Mouse (Mus musculus) kidney, adult 2 months (tissue): ENCODE data around the gene Klhl23. TPM values are rescaled to one million over a fixed set of nuclear protein-coding genes. Genes with fewer than 3 reads are reported as not detected.
"Not testable (repeated sequence)": the region's sequence is repeated elsewhere in the genome, so short reads cannot be mapped to it uniquely, and the experiment has no call there.

Experiments used
- DNase-seq: peaks from one replicate; pipeline ENCODE4 v3.0.0; 2021
- H3K27ac ChIP-seq: fragments of 200-500 bp; 2 replicates; pipeline ENCODE4 v1.5.1; 2012; ENCODE audit warnings: low read depth, low read length, control low read depth, inconsistent platforms; ENCODE audit not compliant: insufficient read depth
- H3K27me3 ChIP-seq: fragments of 200-500 bp; replicated peaks from 2 replicates; pipeline ENCODE4 v1.6.1; 2012; ENCODE audit warnings: mild to moderate bottlenecking, moderate library complexity, low read length, inconsistent platforms; ENCODE audit not compliant: control insufficient read depth, insufficient read depth
- H3K36me3 ChIP-seq: fragments of 200-500 bp; 2 replicates; pipeline ENCODE4 v1.6.1; 2012; ENCODE audit warnings: mild to moderate bottlenecking, moderate library complexity, low read length, inconsistent platforms; ENCODE audit not compliant: control insufficient read depth, insufficient read depth
- H3K4me1 ChIP-seq: fragments of 200-500 bp; 2 replicates; pipeline ENCODE4 v1.6.1; 2011; ENCODE audit warnings: low read length; ENCODE audit not compliant: control insufficient read depth, insufficient read depth
- H3K4me3 ChIP-seq: fragments of 200-500 bp; 2 replicates; pipeline ENCODE4 v1.5.1; 2011; ENCODE audit warnings: mild to moderate bottlenecking, low read depth, low read length, control low read depth; ENCODE audit not compliant: insufficient read depth
- CTCF ChIP-seq: fragments of 200-500 bp; conservative IDR thresholded peaks from 2 replicates; pipeline ENCODE4 v1.5.1; 2011; ENCODE audit warnings: low read depth, mild to moderate bottlenecking, control low read depth, low read length, moderate library complexity, mixed read lengths; ENCODE audit not compliant: insufficient read depth, insufficient read length
- POLR2A ChIP-seq: fragments of 200-500 bp; IDR thresholded peaks from one replicate; pipeline ENCODE4 v1.6.1; 2011; ENCODE audit warnings: low read depth, low read length, control low read depth
- WGBS: fragments of 180-500 bp; shearing (Covaris S2); methylation state at CpG from one replicate; pipeline ENCODE4 v1.1.7; 2018; 5-methylcytosine and 5-hydroxymethylcytosine counted together
- polyA plus RNA-seq: library from polyadenylated mRNA; depleted of rRNA; stranded (reverse); fragments of >200 nt; gene quantifications from 2 replicates; pipeline ENCODE4 v1.2.3, GENCODE M21; 2012

The Klhl23 gene
- polyA plus RNA-seq, 1 experiment, result 1.1 TPM

DNA sequence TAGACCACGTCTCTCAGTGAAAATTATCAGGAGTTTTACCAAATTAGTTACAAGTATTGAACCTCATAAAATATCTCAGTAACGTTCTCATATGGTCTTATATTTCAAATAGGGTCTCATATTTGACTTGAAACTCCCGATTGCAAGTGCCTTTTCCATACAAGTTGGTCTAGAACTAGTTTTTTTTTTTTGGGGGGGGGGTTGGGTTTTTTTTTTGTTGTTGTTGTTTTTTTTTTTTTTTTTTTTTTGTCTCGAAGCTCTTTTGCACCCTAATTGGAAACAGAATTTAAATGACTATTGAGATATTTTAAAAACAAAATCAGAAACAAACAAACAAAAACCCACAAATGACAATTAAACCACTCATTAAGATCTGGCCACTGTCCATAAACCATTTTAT lies 31.0 kb upstream of the Klhl23 start:
- TF ChIP-seq POLR2A, result no peak
- TF ChIP-seq CTCF, result no peak
- Histone ChIP-seq H3K36me3 (peaks cover 6% of the 10 kb centered on the region), H3K27ac (no peak overlapping the region), H3K4me1 (peaks cover 2% of the 10 kb centered on the region; the same call in 1 of the 2 replicates), H3K4me3 (no peak overlapping the region), H3K27me3 (no peaks in the 10 kb centered on the region)
- DNase-seq, result no peak
- 69% methylated on average over 4 of the region's 4 CpGs for WGBS

DNA sequence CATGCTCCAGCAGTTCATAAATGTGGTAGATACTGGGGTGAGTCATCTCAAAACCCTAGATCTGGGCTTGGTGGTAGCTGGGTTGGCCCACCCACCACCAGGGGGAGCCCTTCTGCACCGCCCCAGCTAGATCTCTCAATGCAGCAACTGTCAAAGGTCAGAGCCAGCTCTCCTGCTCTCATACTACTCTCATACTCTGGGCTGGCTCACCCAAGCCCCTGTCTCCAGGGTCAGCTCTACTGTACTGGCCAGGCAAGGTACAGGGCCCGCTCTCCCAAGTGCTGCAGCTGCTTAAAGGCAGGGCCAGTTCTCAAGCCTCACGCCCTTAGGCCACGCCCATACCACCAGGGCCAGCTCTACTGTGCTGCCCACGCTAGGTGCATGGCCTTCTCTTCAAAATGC lies 18.8 kb upstream of the Klhl23 start:
- no peaks in the 10 kb centered on the region for H3K4me1 ChIP-seq
- 68% methylated on average over 5 of the region's 5 CpGs for WGBS
- H3K27me3 ChIP-seq, result no peaks in the 10 kb centered on the region
- peak; percentile 74 for DNase-seq
- peak; percentile 78 for TF ChIP-seq CTCF
- TF ChIP-seq POLR2A, result no peak
- H3K27ac ChIP-seq, result no peak overlapping the region
- H3K36me3 ChIP-seq, result no peaks in the 10 kb centered on the region
- H3K4me3 ChIP-seq, result no peak overlapping the region

DNA sequence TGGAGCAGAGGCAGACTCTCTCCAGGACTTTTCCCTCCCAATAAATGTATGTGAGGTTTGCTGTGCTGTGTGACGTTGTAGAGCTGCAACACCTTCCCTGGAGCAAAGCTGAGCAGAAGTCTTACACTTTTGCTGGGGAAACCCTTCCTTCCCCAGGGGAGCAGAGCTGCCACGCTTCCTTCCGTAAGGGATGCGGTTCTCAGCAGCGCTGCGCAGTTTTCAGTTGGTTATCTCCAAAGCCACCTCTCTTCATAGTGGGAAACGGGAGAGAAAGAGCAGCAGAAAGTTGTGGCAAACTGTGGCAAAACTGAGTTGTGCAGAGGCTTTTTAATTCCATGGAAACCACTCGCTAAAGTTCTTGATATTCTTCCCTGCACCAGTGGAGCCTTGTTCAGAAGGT lies 18.0 kb upstream of the Klhl23 start:
- Histone ChIP-seq H3K36me3 (no peaks in the 10 kb centered on the region), H3K4me1 (no peaks in the 10 kb centered on the region), H3K27ac (no peak overlapping the region), H3K4me3 (no peak overlapping the region), H3K27me3 (no peaks in the 10 kb centered on the region)
- 83% methylated on average over 8 of the region's 8 CpGs for WGBS
- TF ChIP-seq CTCF (no peak), POLR2A (no peak)
- DNase-seq, result no peak

DNA sequence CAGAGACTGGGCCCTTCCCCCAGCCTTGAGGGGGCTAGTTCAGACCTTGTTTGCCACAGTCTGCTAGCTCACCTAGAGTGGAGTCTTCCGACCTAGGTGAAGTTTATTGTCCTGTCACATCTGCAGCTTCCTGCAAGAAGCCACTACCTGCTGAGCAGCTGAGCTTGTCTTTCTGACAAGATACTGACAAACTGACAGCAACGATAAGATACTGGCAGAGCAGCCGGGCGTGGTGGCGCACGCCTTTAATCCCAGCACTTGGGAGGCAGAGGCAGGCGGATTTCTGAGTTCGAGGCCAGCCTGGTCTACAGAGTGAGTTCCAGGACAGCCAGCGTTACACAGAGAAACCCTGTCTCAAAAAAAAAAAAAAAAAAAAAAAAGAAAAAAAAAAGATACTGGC lies 17.1 kb upstream of the Klhl23 start:
- not testable (repeated sequence) for H3K4me1 ChIP-seq, H3K27me3 ChIP-seq, H3K27ac ChIP-seq, H3K36me3 ChIP-seq, H3K4me3 ChIP-seq, DNase-seq
- whole genome bisulfite sequencing, result 87% methylated on average over 9 of the region's 9 CpGs

DNA sequence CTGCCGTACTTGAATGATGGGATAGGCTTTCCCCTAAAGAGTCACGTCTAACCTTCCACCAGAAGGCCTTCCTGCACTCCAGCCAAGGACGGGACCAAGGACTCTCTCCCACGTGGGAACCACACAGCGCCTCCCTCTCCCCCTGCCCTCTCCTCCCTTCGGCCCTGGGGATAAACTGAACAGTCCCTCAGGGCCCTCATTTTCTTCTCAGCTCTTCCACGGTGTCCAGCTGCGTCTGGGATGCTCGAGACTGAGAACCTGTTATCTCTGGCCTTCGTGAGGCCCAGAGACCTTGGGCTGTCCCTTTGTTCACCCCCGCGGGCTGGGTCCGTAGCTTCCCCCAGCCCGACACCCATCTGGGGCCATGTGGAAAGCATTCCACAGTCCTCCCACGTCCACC lies 11.6 kb upstream of the Klhl23 start:
- Histone ChIP-seq H3K27ac (no peak overlapping the region), H3K36me3 (no peaks in the 10 kb centered on the region), H3K27me3 (no peaks in the 10 kb centered on the region), H3K4me3 (no peak overlapping the region), H3K4me1 (no peaks in the 10 kb centered on the region)
- 74% methylated on average over 15 of the region's 15 CpGs for WGBS
- TF ChIP-seq POLR2A, result no peak
- no peak for TF ChIP-seq CTCF
- no peak for DNase-seq

DNA sequence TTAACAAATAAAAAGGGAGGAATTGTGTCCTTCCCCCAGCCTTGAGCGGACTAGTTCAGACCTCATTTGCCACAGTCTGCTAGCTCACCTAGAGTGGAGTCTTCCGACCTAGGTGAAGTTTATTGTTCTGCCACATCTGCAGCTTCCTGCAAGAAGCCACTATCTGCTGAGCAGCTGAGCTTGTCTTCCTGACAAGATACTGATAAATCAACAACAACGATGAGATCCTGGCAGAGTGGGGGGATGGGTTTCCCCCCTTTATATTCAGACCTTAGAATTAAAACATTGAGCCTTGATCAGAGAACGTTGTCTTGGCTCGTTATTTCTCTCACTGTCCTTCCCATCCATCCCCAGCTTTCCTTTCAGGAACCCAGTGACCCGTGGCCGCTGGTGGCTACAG lies 10.4 kb upstream of the Klhl23 start:
- 44% methylated on average over 7 of the region's 7 CpGs for WGBS
- not testable (repeated sequence) for DNase-seq, H3K4me1 ChIP-seq, H3K27ac ChIP-seq, H3K36me3 ChIP-seq, H3K4me3 ChIP-seq, H3K27me3 ChIP-seq

DNA sequence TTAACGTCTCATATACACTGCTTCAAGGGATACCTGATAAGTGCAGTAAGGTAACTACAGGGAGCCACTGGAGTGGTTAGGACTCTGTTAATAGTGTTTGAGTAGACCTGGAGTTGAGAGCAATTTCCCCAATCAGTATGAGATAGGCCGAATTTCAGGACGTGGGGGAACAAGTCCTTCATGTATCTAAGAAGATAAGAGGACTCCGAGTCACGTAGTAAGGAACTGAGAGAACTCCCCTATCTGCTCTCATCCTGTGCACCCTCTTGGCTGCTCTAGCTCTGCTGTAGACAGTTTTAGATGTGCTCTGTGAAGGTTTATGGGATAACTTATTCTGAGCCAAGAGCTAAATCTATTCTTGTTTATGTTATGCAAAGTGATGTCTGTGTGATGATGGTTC lies 5.2 kb upstream of the Klhl23 start:
- H3K27me3 ChIP-seq, result no peaks in the 10 kb centered on the region
- no peak for DNase-seq
- no peaks in the 10 kb centered on the region for H3K36me3 ChIP-seq
- no peaks in the 10 kb centered on the region for H3K4me1 ChIP-seq
- no peak overlapping the region for H3K4me3 ChIP-seq
- TF ChIP-seq POLR2A (no peak), CTCF (no peak)
- no peak overlapping the region for H3K27ac ChIP-seq
- 66% methylated on average over 5 of the region's 5 CpGs for WGBS

DNA sequence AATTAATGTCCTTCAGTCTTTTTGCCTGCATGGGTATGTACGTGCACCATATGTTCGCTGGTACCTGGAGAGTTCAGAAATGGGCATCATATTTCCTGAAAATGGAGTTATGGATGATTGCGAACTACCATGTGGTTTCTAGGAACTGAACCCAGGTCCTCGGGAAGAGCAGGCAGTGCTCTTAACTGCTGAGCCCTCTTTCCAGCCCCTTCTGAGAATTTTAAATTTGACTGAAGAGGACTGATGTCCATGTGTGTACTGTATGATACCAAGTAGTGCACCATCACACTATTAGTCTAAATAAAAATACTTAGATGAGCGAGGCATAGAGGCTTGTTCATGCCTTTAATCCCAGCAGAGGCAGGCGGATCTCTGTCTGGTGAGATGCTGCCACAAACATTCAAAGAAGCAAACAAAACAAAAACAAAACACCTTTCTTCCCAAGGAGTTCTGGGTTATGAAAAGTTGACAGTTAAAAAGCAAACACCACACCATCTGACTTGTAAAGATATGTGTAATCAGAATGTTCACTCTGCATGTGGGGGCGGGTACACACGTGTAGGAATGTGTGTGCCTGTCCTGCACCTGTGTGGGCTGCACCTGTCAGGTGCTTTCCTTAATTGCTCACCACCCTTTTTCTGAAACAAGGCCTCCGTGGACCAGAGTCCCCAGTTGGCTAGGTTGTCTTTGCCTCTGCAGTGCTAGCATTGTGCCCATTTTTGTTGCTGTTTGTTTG lies 3.2 kb upstream of the Klhl23 start:
- Histone ChIP-seq H3K4me3 (no peak overlapping the region), H3K27me3 (no peaks in the 10 kb centered on the region), H3K4me1 (no peaks in the 10 kb centered on the region), H3K27ac (no peak overlapping the region), H3K36me3 (no peaks in the 10 kb centered on the region)
- no peak for TF ChIP-seq CTCF
- TF ChIP-seq POLR2A, result no peak
- DNase-seq, result no peak
- WGBS, result 80% methylated on average over 9 of the region's 9 CpGs
